Mouse (Mus musculus) lung, postnatal 0 days (tissue): ENCODE results near the gene Ak9.
A peak's percentile ranks its signal among the peaks of the same experiment; 100 is the strongest.

ENCODE experiments used
- CTCF ChIP-seq: IDR thresholded peaks from 2 replicates; pipeline ENCODE4 v1.5.1; 2016; ENCODE audit warnings: antibody characterized with exemption, mild to moderate bottlenecking
- EP300 ChIP-seq: IDR thresholded peaks from 2 replicates; pipeline ENCODE4 v1.6.1; 2016; ENCODE audit warnings: antibody characterized with exemption, mild to moderate bottlenecking, control low read depth

GRCm38 (mm10) chr10:41434624-41435023 is 130.8 kb downstream of the Ak9 start:
- TF ChIP-seq EP300 (no peak), CTCF (peak; percentile 74)
